Comparison of ENCODE assay signal across 19 mouse cellular contexts in the genomic region with DNA sequence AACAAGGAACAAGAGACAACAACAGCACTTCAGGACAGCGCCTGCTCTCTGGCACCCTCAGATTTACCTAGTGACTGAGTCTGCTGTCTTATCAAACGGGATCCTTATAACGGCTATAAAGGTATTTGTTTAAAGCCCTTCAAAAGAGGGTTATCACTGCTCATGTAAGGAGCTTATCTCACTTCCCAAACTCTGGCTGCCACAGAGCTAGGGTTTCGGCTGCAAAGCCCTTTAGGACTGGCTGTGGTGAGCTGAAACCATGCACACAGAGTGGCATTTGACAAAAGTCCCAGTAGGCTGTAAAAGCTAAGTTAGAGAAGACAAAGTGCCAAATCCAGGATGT. TPM values are rescaled to one million over a fixed set of nuclear protein-coding genes. Genes with fewer than 3 reads are reported as not detected.
DNase-seq lines count a peak whose midpoint lies in the region; ATAC-seq and TF ChIP-seq lines count a peak whose summit lies in the region.
"Had no signal": no experiment of that assay in that cellular context is flagged by ENCODE, and none has a peak within 500 bp of the region (broad histone marks: within the 10 kb centered on the region; RNA-seq: fewer than 3 reads in every experiment).

No protein-coding gene starts in this region.

- intact Hi-C loops in gastrocnemius, adult 2 months (cut with DNase I): no loop called here

- WGBS in kidney, embryonic 16.5 days: 62% methylated on average over 4 of the region's 4 CpGs
- 77% methylated on average over 4 of the region's 4 CpGs for WGBS in kidney, adult 2 months
- 8% methylated on average over 4 of the region's 4 CpGs for WGBS in liver, embryonic 13.5 days (ENCODE audit: insufficient replicate concordance)

- H3K36me3 ChIP-seq in kidney, embryonic 16.5 days (ENCODE audit: insufficient read depth, low read length): no peaks in the 10 kb centered on the region
- no peaks in the 10 kb centered on the region for H3K36me3 ChIP-seq in kidney, adult 2 months (ENCODE audit: control insufficient read depth, insufficient read depth, low read length)
- peaks cover 72% of the 10 kb centered on the region for H3K36me3 ChIP-seq in liver, embryonic 13.5 days
- H3K36me3 ChIP-seq: forebrain, embryonic 10.5 days; hindbrain, embryonic 12.5 days had no signal

- H3K27ac ChIP-seq in kidney, embryonic 16.5 days (ENCODE audit: low read length): peak overlapping the region; percentile 12; the same call in 1 of the 2 replicates
- no peak overlapping the region for H3K27ac ChIP-seq in kidney, adult 2 months (ENCODE audit: insufficient read depth, low read depth, low read length)
- peak overlapping the region; percentile 99 for H3K27ac ChIP-seq in liver, embryonic 13.5 days
- no peak overlapping the region for H3K27ac ChIP-seq in gastrocnemius, adult 2 months
- H3K27ac ChIP-seq: forebrain, embryonic 10.5 days; hindbrain, embryonic 12.5 days; kidney, postnatal 0 days had no signal

- H3K4me2 ChIP-seq in kidney, embryonic 16.5 days (replicated peaks; ENCODE audit: low read depth, low read length): no peak overlapping the region
- peak overlapping the region; percentile 54 for H3K4me2 ChIP-seq in liver, embryonic 13.5 days
- H3K4me2 ChIP-seq: hindbrain, embryonic 12.5 days had no signal

- TF ChIP-seq POLR2A in kidney, adult 2 months (IDR thresholded peaks at IDR 0.05; ENCODE audit: low read depth, low read length): no peak

- no peak overlapping the region for H3K9ac ChIP-seq in kidney, embryonic 16.5 days (replicated peaks; ENCODE audit: low read length)
- peak overlapping the region; percentile 52 for H3K9ac ChIP-seq in liver, embryonic 13.5 days
- H3K9ac ChIP-seq: hindbrain, embryonic 12.5 days had no signal

- H3K4me3 ChIP-seq in kidney, embryonic 16.5 days (ENCODE audit: low read length): no peak overlapping the region
- no peak overlapping the region for H3K4me3 ChIP-seq in kidney, adult 2 months (ENCODE audit: insufficient read depth, low read depth, low read length)
- peak overlapping the region; percentile 31 for H3K4me3 ChIP-seq in liver, embryonic 13.5 days (replicated peaks)
- H3K4me3 ChIP-seq in gastrocnemius, adult 2 months: no peak overlapping the region
- H3K4me3 ChIP-seq: forebrain, embryonic 10.5 days; hindbrain, embryonic 12.5 days had no signal

- H3K9me3 ChIP-seq in kidney, embryonic 16.5 days (ENCODE audit: low read length): no peaks in the 10 kb centered on the region
- no peaks in the 10 kb centered on the region for H3K9me3 ChIP-seq in liver, embryonic 13.5 days (replicated peaks)
- H3K9me3 ChIP-seq: forebrain, embryonic 10.5 days; hindbrain, embryonic 12.5 days had no signal

- DNase-seq in kidney, adult 2 months: no peak
- DNase-seq in liver, embryonic 13.5 days: no peak
- no peak for DNase-seq in urinary bladder, postnatal 36 days (ENCODE audit: low spot score in 2 of 2)
- DNase-seq in gastrocnemius, adult 2 months: no peak
- DNase-seq in frontal cortex, adult 2 months (ENCODE audit: extremely low spot score in 1 of 2, low spot score in 1 of 2): no peak
- DNase-seq: adrenal gland, postnatal 10 days; cerebellum, adult 11-12 months; cerebellum, postnatal 14 days; embryo, embryonic 11 days; gastrocnemius, postnatal 14 days; lung, adult 2 months; right cerebral cortex, adult 18-20 months; thymus, postnatal 4 days had no signal

- no peaks in the 10 kb centered on the region for H3K27me3 ChIP-seq in kidney, embryonic 16.5 days (ENCODE audit: insufficient read depth, low read length)
- H3K27me3 ChIP-seq in kidney, adult 2 months (replicated peaks; ENCODE audit: control insufficient read depth, insufficient read depth, low read length): no peaks in the 10 kb centered on the region
- H3K27me3 ChIP-seq in liver, embryonic 13.5 days: peaks cover 8% of the 10 kb centered on the region; the same call in 1 of the 2 replicates
- H3K27me3 ChIP-seq: hindbrain, embryonic 12.5 days; Patski had no signal

- no peak for ATAC-seq in kidney, embryonic 16.5 days (ENCODE audit: low FRiP score, low TSS enrichment)
- ATAC-seq in common myeloid progenitor, adult 5-6 weeks (replicated peaks; ENCODE audit: low read depth, poor library complexity, severe bottlenecking): peak; percentile 8; the same call in 1 of the 2 replicates
- ATAC-seq in liver, embryonic 13.5 days (ENCODE audit: low read depth): peak; percentile 32
- ATAC-seq: Patski had no signal

- no peak for TF ChIP-seq CTCF in kidney, adult 2 months (conservative IDR thresholded peaks at IDR 0.05; ENCODE audit: insufficient read depth, insufficient read length, low read depth, low read length)
- no peak for TF ChIP-seq CTCF in gastrocnemius, adult 2 months (IDR thresholded peaks at IDR 0.05)

- H3K4me1 ChIP-seq in kidney, embryonic 16.5 days (ENCODE audit: insufficient read depth, low read length): peaks cover 17% of the 10 kb centered on the region
- no peaks in the 10 kb centered on the region for H3K4me1 ChIP-seq in kidney, adult 2 months (ENCODE audit: control insufficient read depth, insufficient read depth, low read length)
- peaks cover 91% of the 10 kb centered on the region for H3K4me1 ChIP-seq in liver, embryonic 13.5 days (replicated peaks)
- H3K4me1 ChIP-seq: hindbrain, embryonic 12.5 days had no signal

RNA-seq across cellular contexts. Expression of a gene that starts 12.1 kb away (rescaled TPM):
- 3.1 and 3.9 TPM in 2 replicates for polyA plus RNA-seq in kidney, embryonic 16.5 days (2015; fragmentation: Nextera tagmentation; extraction: Ambion mirVana)
- 0.58 and 0.80 TPM in 2 replicates for polyA plus RNA-seq in kidney, adult 2 months (2012; rRNA removed)
- 0.64 and 1.0 TPM in 2 replicates for total RNA-seq in common myeloid progenitor, adult 5-6 weeks (2017)
- polyA plus RNA-seq in liver, embryonic 13.5 days (2015; fragmentation: Nextera tagmentation; extraction: Ambion mirVana): 30.2 and 30.9 TPM in 2 replicates
- total RNA-seq in gastrocnemius, adult 2 months (2021): under 1 TPM; 0.14 to 0.15 TPM
- 4.7 and 5.2 TPM in 2 replicates for polyA plus RNA-seq in frontal cortex, adult 2 months (2012; rRNA removed)

Comparison
In these comparisons a context has a peak if more than half of its experiments do, and no peak if none do; other contexts are left out.
1. H3K27ac ChIP-seq: peak in kidney, embryonic 16.5 days (single experiment) and liver, embryonic 13.5 days (single experiment); none in kidney, adult 2 months (single experiment) and gastrocnemius, adult 2 months (single experiment).